Mouse (Mus musculus) small intestine, adult 2 months (tissue): ENCODE results near the gene Golga4.

ENCODE experiments used
- CTCF ChIP-seq: fragments of 200-500 bp; IDR thresholded peaks from 2 replicates; pipeline ENCODE4 v1.5.1; 2012; ENCODE audit warnings: low read depth, mild to moderate bottlenecking, control low read depth, inconsistent platforms, low read length, moderate library complexity, mixed read lengths; ENCODE audit not compliant: insufficient replicate concordance, insufficient read length; ENCODE audit errors: extremely low read depth
- POLR2A ChIP-seq: fragments of 200-500 bp; IDR thresholded peaks from 2 replicates; pipeline ENCODE4 v1.6.1; 2012; ENCODE audit warnings: low read depth, mild to moderate bottlenecking, control low read depth, inconsistent platforms, low read length, moderate library complexity

GRCm38 (mm10) chr9:118458039-118458438 lies 48.0 kb upstream of the Golga4 start:
- TF ChIP-seq CTCF, result no peak
- TF ChIP-seq POLR2A, result no peak
